Mouse (Mus musculus): ENCODE results near the gene Mapk13. TPM values are rescaled to one million over a fixed set of nuclear protein-coding genes. Genes with fewer than 3 reads are reported as not detected.

Gene Mapk13
- polyA plus RNA-seq, 1 experiment from 2014 or later: 0.96 TPM

DNA sequence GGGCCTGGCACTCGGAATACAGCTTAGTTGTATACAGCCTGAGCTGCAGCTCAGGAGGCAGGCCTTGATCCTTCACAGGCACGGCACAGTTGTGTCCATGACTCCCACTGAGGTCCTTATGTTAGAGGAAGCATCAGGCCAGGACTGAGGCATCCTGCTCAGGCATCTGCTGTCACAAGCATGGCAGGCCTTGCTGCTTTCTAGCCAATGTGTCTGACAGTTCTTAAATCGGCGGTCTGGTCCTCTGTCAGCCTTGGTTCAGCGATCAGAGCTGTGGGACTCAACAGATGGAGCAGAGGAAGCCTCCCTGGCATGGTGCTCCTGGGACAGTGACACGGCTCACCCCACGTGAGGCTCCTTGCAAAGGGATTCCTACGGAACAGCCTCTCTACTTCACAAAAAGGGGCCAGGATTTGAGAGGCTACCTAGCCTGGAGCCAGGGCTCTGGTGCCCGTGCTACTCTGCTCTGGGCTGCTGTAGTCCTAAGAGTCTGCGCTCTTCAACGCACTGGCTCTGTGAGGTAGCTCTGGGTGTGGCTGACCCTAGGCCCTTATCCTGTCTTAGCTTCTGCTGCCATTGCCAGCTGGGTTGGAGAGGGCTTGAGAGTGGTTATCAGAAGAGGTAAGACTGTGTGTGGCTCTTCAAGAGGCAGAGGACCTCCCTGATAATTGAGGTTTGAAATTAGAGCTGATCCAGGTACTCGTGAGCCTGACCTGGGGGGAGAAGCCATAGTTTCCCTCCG lies 54.1 kb downstream of the Mapk13 start:
- H3K4me3 ChIP-seq (replicated peaks): no peak overlapping the region
- H3K9ac ChIP-seq (replicated peaks): no peak overlapping the region
- no peak overlapping the region for H3K4me2 ChIP-seq (replicated peaks)
- 95% methylated on average over 13 of the region's 13 CpGs for WGBS
- H3K27ac ChIP-seq: no peak overlapping the region
- no peaks in the 10 kb centered on the region for H3K9me3 ChIP-seq
- peaks cover 97% of the 10 kb centered on the region for H3K36me3 ChIP-seq
- no peak for ATAC-seq
- H3K27me3 ChIP-seq: no peaks in the 10 kb centered on the region
- H3K4me1 ChIP-seq (replicated peaks): no peaks in the 10 kb centered on the region

DNA sequence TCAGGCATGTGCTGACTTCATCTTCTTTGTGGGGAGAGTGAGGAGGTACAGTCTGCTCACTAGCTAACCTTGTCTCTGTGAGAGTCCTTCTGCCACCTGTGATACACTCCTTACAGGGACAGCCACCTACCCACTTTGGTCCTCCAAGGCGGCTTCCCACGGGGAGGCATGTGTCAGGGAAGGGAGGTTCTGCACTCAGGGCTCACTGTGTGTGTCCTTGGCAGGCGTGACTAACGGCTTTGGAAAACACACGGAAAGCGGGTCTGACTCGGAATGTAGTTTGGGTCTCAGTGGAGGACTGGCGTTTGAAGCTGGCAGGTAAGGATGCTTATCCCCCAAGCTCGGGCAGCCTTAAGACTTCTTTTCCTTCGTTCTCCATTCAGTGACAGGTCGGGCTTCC lies 54.7 kb downstream of the Mapk13 start:
- Histone ChIP-seq H3K27me3 (no peaks in the 10 kb centered on the region), H3K4me3 (replicated peaks) (no peak overlapping the region), H3K36me3 (peaks cover 97% of the 10 kb centered on the region), H3K4me1 (replicated peaks) (no peaks in the 10 kb centered on the region), H3K9ac (replicated peaks) (no peak overlapping the region), H3K4me2 (replicated peaks) (no peak overlapping the region), H3K27ac (no peak overlapping the region), H3K9me3 (no peaks in the 10 kb centered on the region)
- 82% methylated on average over 11 of the region's 11 CpGs for WGBS
- ATAC-seq: no peak

DNA sequence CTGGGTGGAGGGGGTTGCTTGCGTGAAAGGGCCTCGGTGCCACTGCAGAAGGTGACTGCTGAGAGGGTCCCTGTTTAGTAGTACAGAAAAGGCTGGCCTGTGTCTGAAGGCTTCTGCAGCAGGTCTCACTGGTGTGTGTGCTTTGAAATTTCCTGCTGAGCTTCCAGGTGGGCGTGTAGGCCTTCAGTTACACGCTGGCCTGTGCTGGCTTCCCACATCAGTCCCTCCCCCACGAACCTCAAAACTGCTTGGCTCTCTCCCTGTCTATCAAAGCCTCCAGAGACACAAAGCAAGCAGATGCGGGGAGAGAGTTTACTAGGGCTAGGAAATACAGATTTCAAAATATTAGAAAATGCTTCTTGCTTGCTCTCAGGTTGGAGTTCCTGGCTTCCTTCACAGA lies 55.8 kb downstream of the Mapk13 start:
- Histone ChIP-seq H3K9ac (replicated peaks) (no peak overlapping the region), H3K4me3 (replicated peaks) (no peak overlapping the region), H3K9me3 (no peaks in the 10 kb centered on the region), H3K27ac (no peak overlapping the region), H3K4me2 (replicated peaks) (no peak overlapping the region), H3K27me3 (no peaks in the 10 kb centered on the region), H3K36me3 (peaks cover 99% of the 10 kb centered on the region), H3K4me1 (replicated peaks) (no peaks in the 10 kb centered on the region)
- 91% methylated on average over 6 of the region's 6 CpGs for WGBS
- no peak for ATAC-seq

DNA sequence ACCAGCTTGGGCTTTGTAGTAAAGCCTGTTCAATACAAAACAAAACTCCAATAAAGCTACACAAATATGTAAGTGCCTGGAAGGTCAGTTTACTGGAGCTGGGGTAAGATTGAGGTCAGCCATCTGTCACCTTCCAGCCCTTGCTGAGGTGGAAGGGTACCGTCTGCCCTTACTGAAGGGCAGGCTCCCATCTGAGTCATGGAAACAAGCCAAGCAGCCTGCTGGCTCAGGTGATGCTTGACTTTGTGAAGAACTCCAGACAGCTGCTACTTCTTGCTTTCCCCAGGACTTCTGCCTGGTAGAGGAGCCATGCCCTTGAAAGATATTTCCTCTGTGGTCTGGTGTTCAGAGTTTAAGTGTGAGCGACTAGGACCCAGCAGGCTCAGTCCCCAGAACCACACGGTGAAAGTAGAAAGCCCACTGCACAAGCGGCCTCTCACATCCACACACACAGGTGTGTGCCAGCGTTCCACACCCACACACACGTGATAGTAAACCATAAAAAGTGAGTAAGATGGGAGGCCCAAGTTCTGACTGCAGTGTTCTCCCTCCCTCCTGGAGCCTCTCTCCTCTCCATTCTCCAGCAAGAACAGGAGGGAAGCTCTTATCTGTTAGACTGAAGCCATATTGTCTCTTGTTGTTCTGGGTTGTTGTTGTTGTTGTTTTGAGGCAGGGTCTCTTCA lies 56.4 kb downstream of the Mapk13 start:
- 91% methylated on average over 6 of the region's 6 CpGs for WGBS

DNA sequence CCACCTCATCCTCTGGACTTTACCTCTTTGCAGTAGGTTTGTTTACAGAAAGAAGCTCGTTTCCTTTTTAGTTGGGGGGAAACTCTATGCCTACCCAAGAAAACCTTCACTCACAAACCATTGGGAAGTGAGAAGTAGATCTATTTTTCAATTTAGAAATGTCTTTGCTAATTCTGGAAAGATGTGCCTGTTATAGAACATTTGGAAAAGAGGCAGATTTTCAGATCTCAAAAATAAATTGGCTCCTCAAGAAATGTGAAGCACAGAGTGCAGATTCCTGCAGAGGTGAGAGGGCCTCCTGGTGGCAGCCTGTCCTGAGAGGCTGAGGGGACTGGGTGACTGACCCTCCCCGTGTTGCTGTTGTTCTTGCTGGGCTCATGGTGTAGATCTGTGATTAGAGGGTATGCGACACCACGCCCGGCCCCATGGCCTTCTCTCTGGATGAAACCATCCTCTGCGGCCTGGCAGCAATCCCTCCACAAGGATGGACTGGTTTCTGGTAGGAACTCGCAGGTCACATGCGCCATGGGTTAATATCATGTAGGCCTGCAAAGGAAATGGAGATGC lies 58.7 kb downstream of the Mapk13 start:
- Histone ChIP-seq H3K4me1 (replicated peaks) (no peaks in the 10 kb centered on the region), H3K9ac (replicated peaks) (no peak overlapping the region), H3K27ac (no peak overlapping the region), H3K27me3 (no peaks in the 10 kb centered on the region), H3K9me3 (no peaks in the 10 kb centered on the region), H3K36me3 (peaks cover 98% of the 10 kb centered on the region), H3K4me2 (replicated peaks) (no peak overlapping the region), H3K4me3 (replicated peaks) (no peak overlapping the region)
- no peak for ATAC-seq
- WGBS: 93% methylated on average over 8 of the region's 8 CpGs

More for the DNA sequence above, 56.4 kb downstream of the Mapk13 start:
- Histone ChIP-seq H3K4me1 (replicated peaks) (no peaks in the 10 kb centered on the region), H3K9ac (replicated peaks) (no peak overlapping the region), H3K9me3 (no peaks in the 10 kb centered on the region), H3K27ac (no peak overlapping the region), H3K36me3 (peaks cover 99% of the 10 kb centered on the region), H3K4me3 (replicated peaks) (no peak overlapping the region), H3K27me3 (no peaks in the 10 kb centered on the region), H3K4me2 (replicated peaks) (no peak overlapping the region)
- no peak for ATAC-seq

DNA sequence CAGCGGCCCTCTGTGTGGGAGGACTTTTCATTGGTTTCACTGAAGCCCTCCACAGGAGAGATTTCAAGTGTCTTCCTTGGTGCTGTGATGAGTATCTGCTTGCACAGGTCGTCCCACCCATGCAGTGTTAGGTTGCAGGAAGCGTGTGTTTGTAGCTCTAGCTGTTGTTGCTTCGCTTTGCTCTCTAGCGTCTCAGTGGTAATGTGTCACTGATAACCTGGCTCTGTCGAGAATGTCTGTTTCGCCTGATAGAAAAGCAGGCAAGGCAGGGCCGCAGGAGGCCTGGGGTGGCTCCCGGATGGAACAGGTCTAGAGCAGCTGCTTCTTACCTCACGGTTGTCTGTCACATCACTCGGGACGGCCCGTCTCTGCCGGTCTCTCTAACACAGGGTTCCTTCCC lies 60.0 kb downstream of the Mapk13 start:
- Histone ChIP-seq H3K27ac (no peak overlapping the region), H3K9me3 (no peaks in the 10 kb centered on the region), H3K27me3 (no peaks in the 10 kb centered on the region), H3K36me3 (peaks cover 95% of the 10 kb centered on the region), H3K4me1 (replicated peaks) (no peaks in the 10 kb centered on the region), H3K4me3 (replicated peaks) (no peak overlapping the region), H3K9ac (replicated peaks) (no peak overlapping the region), H3K4me2 (replicated peaks) (no peak overlapping the region)
- 93% methylated on average over 14 of the region's 14 CpGs for WGBS
- ATAC-seq: no peak

Other genes starting within 250 kb of the Mapk13 start
- not detected in 2 replicates for gene Armc12, start 238.5 kb upstream of the Mapk13 start, polyA plus RNA-seq (2015; fragmentation: Nextera tagmentation; extraction: Ambion mirVana)
- not detected in 2 replicates for gene Clpsl2, start 219.9 kb upstream of the Mapk13 start, polyA plus RNA-seq (2015; fragmentation: Nextera tagmentation; extraction: Ambion mirVana)
- 0.66 and 0.71 TPM in 2 replicates for gene Clps, start 208.5 kb upstream of the Mapk13 start, polyA plus RNA-seq (2015; fragmentation: Nextera tagmentation; extraction: Ambion mirVana)
- 4.1 and 4.2 TPM in 2 replicates for gene Lhfpl5, start 193.7 kb upstream of the Mapk13 start, polyA plus RNA-seq (2015; fragmentation: Nextera tagmentation; extraction: Ambion mirVana)
- 110 and 113 TPM in 2 replicates for gene Srpk1, start 146.6 kb upstream of the Mapk13 start, polyA plus RNA-seq (2015; fragmentation: Nextera tagmentation; extraction: Ambion mirVana)
- 1.0 and 1.3 TPM in 2 replicates for gene Slc26a8, start 79.1 kb upstream of the Mapk13 start, polyA plus RNA-seq (2015; fragmentation: Nextera tagmentation; extraction: Ambion mirVana)
- gene Mapk14, start 78.0 kb upstream of the Mapk13 start, polyA plus RNA-seq (2015; fragmentation: Nextera tagmentation; extraction: Ambion mirVana): 23.3 and 27.0 TPM in 2 replicates
- gene AC170998.1, start 43.2 kb upstream of the Mapk13 start, polyA plus RNA-seq (2015; fragmentation: Nextera tagmentation; extraction: Ambion mirVana): 1.8 and 2.3 TPM in 2 replicates
- gene Brpf3, start 31.8 kb downstream of the Mapk13 start, polyA plus RNA-seq (2015; fragmentation: Nextera tagmentation; extraction: Ambion mirVana): 9.2 and 11.0 TPM in 2 replicates
- gene Pnpla1, start 89.1 kb downstream of the Mapk13 start, polyA plus RNA-seq (2015; fragmentation: Nextera tagmentation; extraction: Ambion mirVana): not detected in 2 replicates
- gene 4930539E08Rik, start 146.0 kb downstream of the Mapk13 start, polyA plus RNA-seq (2015; fragmentation: Nextera tagmentation; extraction: Ambion mirVana): 0.44 and 1.1 TPM in 2 replicates
- gene Pxt1, start 174.5 kb downstream of the Mapk13 start, polyA plus RNA-seq (2015; fragmentation: Nextera tagmentation; extraction: Ambion mirVana): not detected in 2 replicates
- gene Kctd20, start 182.7 kb downstream of the Mapk13 start, polyA plus RNA-seq (2015; fragmentation: Nextera tagmentation; extraction: Ambion mirVana): 97.3 and 97.9 TPM in 2 replicates
- gene Stk38, start 238.7 kb downstream of the Mapk13 start, polyA plus RNA-seq (2015; fragmentation: Nextera tagmentation; extraction: Ambion mirVana): 126 and 134 TPM in 2 replicates